Mouse (Mus musculus) liver, postnatal 0 days (tissue): Measurements from ENCODE around the gene Wdr77.

Experiments used
- CTCF ChIP-seq: sonication (generic); IDR thresholded peaks from 2 replicates; pipeline ENCODE4 v1.5.1; 2016; ENCODE audit warnings: antibody characterized with exemption, low read depth
- EP300 ChIP-seq: IDR thresholded peaks from 2 replicates; pipeline ENCODE4 v1.6.1; 2016; ENCODE audit warnings: antibody characterized with exemption, low read depth, mild to moderate bottlenecking

DNA sequence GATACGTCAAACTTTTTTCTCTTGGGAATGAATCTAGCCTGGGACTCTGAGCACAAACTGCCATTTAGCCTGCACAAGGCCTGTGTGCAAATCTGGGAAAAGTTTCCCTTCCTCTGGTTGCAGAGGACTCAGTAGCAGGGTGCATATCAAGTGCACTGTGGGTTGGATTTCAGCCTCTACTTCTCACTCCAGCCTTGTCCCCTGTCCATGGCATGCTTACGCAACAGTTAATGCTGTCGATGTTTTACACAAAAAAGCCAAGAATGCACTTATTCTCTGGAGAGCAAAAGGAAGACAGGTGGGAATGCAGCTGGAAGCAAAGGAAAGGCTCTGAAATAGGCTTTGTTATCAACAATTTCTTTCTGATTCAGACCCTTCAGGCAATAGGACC is 40.8 kb upstream of the Wdr77 start:
- TF ChIP-seq CTCF (no peak), EP300 (no peak)
